Comparison of ENCODE assay signal across 8 mouse cellular contexts in the genomic region with DNA sequence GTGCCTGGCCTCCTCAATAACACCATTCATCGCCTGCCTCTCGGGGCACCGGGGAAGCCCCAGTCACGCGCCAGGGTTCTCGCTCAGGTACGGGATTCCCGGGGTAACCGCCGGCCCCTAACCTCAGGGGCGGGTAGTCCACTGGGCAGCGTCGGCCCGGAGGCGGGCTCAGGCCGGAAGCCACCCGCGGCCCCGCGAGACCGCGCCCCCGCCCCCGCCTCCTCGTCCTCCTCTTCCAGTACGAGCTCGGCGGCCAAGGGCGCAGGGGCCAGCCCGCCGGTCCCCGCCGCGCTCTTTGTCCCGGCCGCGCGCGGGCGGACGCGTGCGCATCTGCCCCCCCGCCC. TPM values are rescaled to one million over a fixed set of nuclear protein-coding genes. Genes with fewer than 3 reads are reported as not detected.
DNase-seq lines count a peak whose midpoint lies in the region; ATAC-seq and TF ChIP-seq lines count a peak whose summit lies in the region.

No protein-coding gene starts in this region.

- no peaks in the 10 kb centered on the region for H3K27me3 ChIP-seq in heart, embryonic 12.5 days (replicated peaks)
- no peaks in the 10 kb centered on the region for H3K27me3 ChIP-seq in kidney, postnatal 0 days (ENCODE audit: insufficient read depth, low read length)
- H3K27me3 ChIP-seq in liver, embryonic 14.5 days (ENCODE audit: control insufficient read depth, insufficient read depth, low read length): no peaks in the 10 kb centered on the region
- H3K27me3 ChIP-seq in stomach, embryonic 15.5 days (replicated peaks): no peaks in the 10 kb centered on the region

- ATAC-seq in heart, embryonic 12.5 days (ENCODE audit: insufficient number of reproducible peaks, low FRiP score): peak; percentile 87
- ATAC-seq in kidney, postnatal 0 days (replicated peaks; ENCODE audit: low FRiP score, low read depth): peak; percentile 89
- ATAC-seq in liver, embryonic 14.5 days (ENCODE audit: insufficient read depth): peak; percentile 84
- ATAC-seq in stomach, embryonic 15.5 days (ENCODE audit: insufficient read depth, low FRiP score, low read depth): peak; percentile 80

- DNase-seq in B cell, adult 2 months: peak; percentile 96 to 97
- peak; percentile 84 for DNase-seq in kidney, postnatal 0 days (ENCODE audit: low spot score)
- peak; percentile 73 to 80 (median 76) for DNase-seq in liver, embryonic 14.5 days (ENCODE audit: low read depth in 3 of 3, low spot score in 3 of 3)
- peak; percentile 88 for DNase-seq in neural tube, embryonic 10.5 days (ENCODE audit: extremely low spot score, low spot score)

- TF ChIP-seq EP300 in liver, embryonic 14.5 days (IDR thresholded peaks at IDR 0.05; ENCODE audit: low read depth): no peak

- peak overlapping the region; percentile 99 for H3K9ac ChIP-seq in heart, embryonic 12.5 days
- peak overlapping the region; percentile 99 for H3K9ac ChIP-seq in kidney, postnatal 0 days (ENCODE audit: low read depth, low read length)
- H3K9ac ChIP-seq in liver, embryonic 14.5 days (replicated peaks): peak overlapping the region; percentile 100
- H3K9ac ChIP-seq in stomach, embryonic 15.5 days: peak overlapping the region; percentile 11; the same call in 1 of the 2 replicates

- WGBS in heart, embryonic 12.5 days: 0% methylated on average over 24 of the region's 44 CpGs
- WGBS in kidney, postnatal 0 days: under 1% methylated on average over 39 of the region's 44 CpGs
- under 1% methylated on average over 21 of the region's 44 CpGs for WGBS in liver, embryonic 14.5 days (ENCODE audit: insufficient replicate concordance)
- WGBS in stomach, embryonic 15.5 days: under 1% methylated on average over 38 of the region's 44 CpGs

- H3K27ac ChIP-seq in bone marrow macrophage, adult 2 months (ENCODE audit: insufficient read depth, low read depth, low read length): no peak overlapping the region
- peak overlapping the region; percentile 78 for H3K27ac ChIP-seq in embryonic fibroblast, embryonic 13.5 days (ENCODE audit: insufficient read depth, low read length)
- H3K27ac ChIP-seq in heart, embryonic 12.5 days (ENCODE audit: poor library complexity, severe bottlenecking): peak overlapping the region; percentile 98
- H3K27ac ChIP-seq in kidney, postnatal 0 days: peak overlapping the region; percentile 99
- peak overlapping the region; percentile 89 for H3K27ac ChIP-seq in liver, embryonic 14.5 days
- peak overlapping the region; percentile 97 for H3K27ac ChIP-seq in stomach, embryonic 15.5 days

- no peaks in the 10 kb centered on the region for H3K9me3 ChIP-seq in heart, embryonic 12.5 days (replicated peaks)
- no peaks in the 10 kb centered on the region for H3K9me3 ChIP-seq in kidney, postnatal 0 days (replicated peaks; ENCODE audit: low read length)
- H3K9me3 ChIP-seq in liver, embryonic 14.5 days (ENCODE audit: control insufficient read depth, low read length): no peaks in the 10 kb centered on the region
- no peaks in the 10 kb centered on the region for H3K9me3 ChIP-seq in stomach, embryonic 15.5 days

- H3K4me3 ChIP-seq in bone marrow macrophage, adult 2 months (ENCODE audit: insufficient read depth, low read length): peak overlapping the region; percentile 73
- peak overlapping the region; percentile 51 for H3K4me3 ChIP-seq in embryonic fibroblast, embryonic 13.5 days (ENCODE audit: insufficient read depth, low read length)
- peak overlapping the region; percentile 96 for H3K4me3 ChIP-seq in heart, embryonic 12.5 days
- peak overlapping the region; percentile 93 for H3K4me3 ChIP-seq in kidney, postnatal 0 days (replicated peaks; ENCODE audit: low read depth, low read length)
- peak overlapping the region; percentile 86 to 100 for H3K4me3 ChIP-seq in liver, embryonic 14.5 days (ENCODE audit: insufficient read depth in 1 of 2, low read depth in 2 of 2, low read length in 2 of 2)
- H3K4me3 ChIP-seq in stomach, embryonic 15.5 days (replicated peaks): peak overlapping the region; percentile 77

- peaks cover 8% of the 10 kb centered on the region; the same call in 1 of the 2 replicates for H3K36me3 ChIP-seq in heart, embryonic 12.5 days
- no peaks in the 10 kb centered on the region for H3K36me3 ChIP-seq in kidney, postnatal 0 days (ENCODE audit: insufficient read depth, low read length)
- H3K36me3 ChIP-seq in liver, embryonic 14.5 days (replicated peaks; ENCODE audit: control insufficient read depth, insufficient read depth, low read depth): peaks cover 21% of the 10 kb centered on the region
- no peaks in the 10 kb centered on the region for H3K36me3 ChIP-seq in stomach, embryonic 15.5 days

- peak overlapping the region; percentile 92 for H3K4me2 ChIP-seq in heart, embryonic 12.5 days
- H3K4me2 ChIP-seq in kidney, postnatal 0 days (ENCODE audit: low read length): peak overlapping the region; percentile 83
- peak overlapping the region; percentile 75 for H3K4me2 ChIP-seq in liver, embryonic 14.5 days (ENCODE audit: low read depth)
- H3K4me2 ChIP-seq in stomach, embryonic 15.5 days: peak overlapping the region; percentile 80

- TF ChIP-seq POLR2A in bone marrow macrophage, adult 2 months (IDR thresholded peaks at IDR 0.05; ENCODE audit: borderline replicate concordance, low read depth, low read length): no peak
- TF ChIP-seq POLR2A in embryonic fibroblast, embryonic 13.5 days (IDR thresholded peaks at IDR 0.05; ENCODE audit: low read depth, low read length): 0 out of 2 replicates have a peak, but pooled peaks have one; percentile 31

- peaks cover 20% of the 10 kb centered on the region for H3K4me1 ChIP-seq in bone marrow macrophage, adult 2 months (ENCODE audit: control insufficient read depth, insufficient read depth, low read length)
- H3K4me1 ChIP-seq in embryonic fibroblast, embryonic 13.5 days (ENCODE audit: control insufficient read depth, insufficient read depth, low read length): 0 out of 2 replicates have a peak, but pooled peaks cover 4% of the 10 kb centered on the region
- H3K4me1 ChIP-seq in heart, embryonic 12.5 days (replicated peaks): peaks cover 22% of the 10 kb centered on the region
- H3K4me1 ChIP-seq in kidney, postnatal 0 days (replicated peaks; ENCODE audit: insufficient read depth, low read length): peaks cover 15% of the 10 kb centered on the region
- peaks cover 18 to 20% of the 10 kb centered on the region in 2 experiments for H3K4me1 ChIP-seq in liver, embryonic 14.5 days (replicated peaks; ENCODE audit: control insufficient read depth in 2 of 2, insufficient read depth in 2 of 2, low read length in 1 of 2)
- H3K4me1 ChIP-seq in stomach, embryonic 15.5 days: peaks cover 11% of the 10 kb centered on the region

- no peak for TF ChIP-seq CTCF in bone marrow macrophage, adult 2 months (IDR thresholded peaks at IDR 0.05; ENCODE audit: low read depth, low read length)
- no peak for TF ChIP-seq CTCF in embryonic fibroblast, embryonic 13.5 days (IDR thresholded peaks at IDR 0.05; ENCODE audit: borderline replicate concordance, insufficient read depth, low read length)
- no peak for TF ChIP-seq CTCF in kidney, postnatal 0 days (IDR thresholded peaks at IDR 0.05; ENCODE audit: low read depth)
- TF ChIP-seq CTCF in liver, embryonic 14.5 days (IDR thresholded peaks at IDR 0.05; ENCODE audit: low read depth): no peak

RNA-seq across cellular contexts. Expression of a gene that starts 0.6 kb away (rescaled TPM):
- 43.5 and 50.4 TPM in 2 replicates for polyA plus RNA-seq in bone marrow macrophage, adult 2 months (2012; ENCODE audit: insufficient read depth, insufficient read length, missing spikeins)
- 76.1 and 92.7 TPM in 2 replicates for polyA plus RNA-seq in embryonic fibroblast, embryonic 13.5 days (2011; ENCODE audit: insufficient read length, low read depth, missing spikeins)
- 116 and 124 TPM in 2 replicates for polyA plus RNA-seq in heart, embryonic 12.5 days (2016; fragmentation: Nextera tagmentation; extraction: Ambion mirVana)
- 134 and 140 TPM in 2 replicates for polyA plus RNA-seq in kidney, postnatal 0 days (2015; fragmentation: Nextera tagmentation; extraction: Ambion mirVana)
- polyA plus RNA-seq in liver, embryonic 14.5 days (2012; rRNA removed): 30.0 and 39.1 TPM in 2 replicates
- 92.1 and 104 TPM in 2 replicates for polyA plus RNA-seq in liver, embryonic 14.5 days (2014; fragmentation: Nextera tagmentation; extraction: Ambion mirVana)
- 121 and 123 TPM in 2 replicates for polyA plus RNA-seq in stomach, embryonic 15.5 days (2015; fragmentation: Nextera tagmentation; extraction: Ambion mirVana)

Comparison
In these comparisons a context has a peak if more than half of its experiments do, and no peak if none do; other contexts are left out.
1. H3K9ac ChIP-seq: peak in every context shown above with its lines; median percentile 100 in liver, embryonic 14.5 days; 99 in heart, embryonic 12.5 days; 99 in kidney, postnatal 0 days; 11 in stomach, embryonic 15.5 days.